Mouse (Mus musculus) erythroblast, embryonic 14.5 days (primary cell): ENCODE measurements around the gene Gm17657. TPM values are rescaled to one million over a fixed set of nuclear protein-coding genes. Genes with fewer than 3 reads are reported as not detected.

Experiments used
- H3K27me3 ChIP-seq: 2 replicates; pipeline ENCODE4 v1.6.1; 2012; ENCODE audit warnings: inconsistent platforms; ENCODE audit not compliant: control insufficient read depth
- H3K36me3 ChIP-seq: 2 replicates; pipeline ENCODE4 v1.6.1; 2012; ENCODE audit warnings: mild to moderate bottlenecking, inconsistent platforms; ENCODE audit not compliant: control insufficient read depth
- H3K4me1 ChIP-seq: 2 replicates; pipeline ENCODE4 v1.6.1; 2012; ENCODE audit warnings: inconsistent platforms; ENCODE audit not compliant: control insufficient read depth
- H3K4me3 ChIP-seq: replicated peaks from 2 replicates; pipeline ENCODE3; 2012; ENCODE audit warnings: moderate library complexity, mild to moderate bottlenecking, inconsistent platforms
- H3K9me3 ChIP-seq: 2 replicates; pipeline ENCODE4 v1.6.1; 2012; ENCODE audit warnings: low read length, inconsistent platforms, mixed read lengths; ENCODE audit not compliant: control insufficient read depth
- GATA1 ChIP-seq: IDR thresholded peaks from 2 replicates; pipeline ENCODE4 v1.6.1; 2012; ENCODE audit warnings: low read length, inconsistent platforms, mixed read lengths
- TAL1 ChIP-seq: IDR thresholded peaks from 3 replicates; pipeline ENCODE4 v1.6.1; 2012; ENCODE audit warnings: low read length, inconsistent platforms, mixed read lengths
- polyA plus RNA-seq: library from polyadenylated mRNA; stranded (reverse); fragments of >175 nt; gene quantifications from 2 replicates; pipeline ENCODE4 v1.2.3, GENCODE M21; 2012

Gm17657 gene
- polyA plus RNA-seq, 1 experiment: not detected

- Histone ChIP-seq H3K9me3 (peaks cover 4% of the 10 kb centered on the region), H3K36me3 (no peaks in the 10 kb centered on the region), H3K27me3 (peaks cover 56% of the 10 kb centered on the region), H3K4me3 (no peak overlapping the region), H3K4me1 (peaks cover 33% of the 10 kb centered on the region)
- no peak for TF ChIP-seq GATA1
- no peak for TF ChIP-seq TAL1
These were observed 75.4 kb downstream of the Gm17657 start for GRCm38 (mm10) chr17:29474036-29474435.

DNA sequence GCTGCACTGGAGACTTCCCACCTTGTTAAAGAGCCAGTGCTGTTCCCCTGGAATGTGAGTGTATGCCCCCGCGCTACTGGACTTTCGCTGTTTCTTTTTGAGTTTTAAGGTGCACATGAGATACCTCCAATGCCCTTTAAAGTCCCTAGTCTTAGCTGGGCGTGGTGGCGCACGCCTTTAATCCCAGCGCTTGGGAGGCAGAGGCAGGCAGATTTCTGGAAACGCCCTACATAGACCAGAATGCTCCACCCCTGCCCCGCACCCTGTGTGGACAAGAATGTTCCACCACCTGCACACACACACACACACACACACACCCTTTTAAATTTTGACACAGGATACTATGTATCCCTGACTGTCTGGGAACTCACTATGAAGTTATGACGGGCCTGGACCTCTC is 76.0 kb downstream of the Gm17657 start:
- Histone ChIP-seq H3K4me1 (peaks cover 31% of the 10 kb centered on the region), H3K4me3 (no peak overlapping the region), H3K27me3 (peaks cover 62% of the 10 kb centered on the region), H3K9me3 (peaks cover 4% of the 10 kb centered on the region), H3K36me3 (no peaks in the 10 kb centered on the region)
- TF ChIP-seq TAL1: no peak
- no peak for TF ChIP-seq GATA1

Other genes with a start within 250 kb of the Gm17657 start
- 0.03 TPM in 1 of 2 replicates, not detected in the other for gene Pi16, start 232.0 kb downstream of the Gm17657 start, polyA plus RNA-seq
- 10.3 and 12.7 TPM in 2 replicates for gene Mtch1, start 201.7 kb downstream of the Gm17657 start, polyA plus RNA-seq
- gene Fgd2, start 188.7 kb downstream of the Gm17657 start, polyA plus RNA-seq: 0.17 and 0.28 TPM in 2 replicates
- 72.6 and 76.6 TPM in 2 replicates for gene Pim1, start 58.9 kb downstream of the Gm17657 start, polyA plus RNA-seq
- gene Tbc1d22b, start 147 bp upstream of the Gm17657 start, polyA plus RNA-seq: 0.99 and 1.1 TPM in 2 replicates
- gene Tmem217, start 2.7 kb upstream of the Gm17657 start, polyA plus RNA-seq: not detected in 2 replicates
- gene Rnf8, start 65.2 kb upstream of the Gm17657 start, polyA plus RNA-seq: 2.8 and 3.6 TPM in 2 replicates
- gene Gm28043, start 65.2 kb upstream of the Gm17657 start, polyA plus RNA-seq: 0.01 and 0.05 TPM in 2 replicates
- gene Cmtr1, start 111.0 kb upstream of the Gm17657 start, polyA plus RNA-seq: 3.9 and 4.5 TPM in 2 replicates
- gene Ccdc167, start 167.4 kb upstream of the Gm17657 start, polyA plus RNA-seq: 1.4 TPM in 2 replicates